Comparison of ENCODE assay signal across 28 mouse cellular contexts in genomic region chr9:56339426-56340195, GRCm38 (mm10).
A peak's percentile ranks its signal among the peaks of the same experiment; 100 is the strongest.
DNase-seq lines count a peak whose midpoint lies in the region; ATAC-seq and TF ChIP-seq lines count a peak whose summit lies in the region.
"Had no signal": no experiment of that assay in that cellular context is flagged by ENCODE, and none has a peak within 500 bp of the region (broad histone marks: within the 10 kb centered on the region; RNA-seq: fewer than 3 reads in every experiment).

No protein-coding gene starts in this region.

- H3K36me3 ChIP-seq in heart, postnatal 0 days (replicated peaks; ENCODE audit: control insufficient read depth, insufficient read depth, low read length) = no peaks in the 10 kb centered on the region
- H3K36me3 ChIP-seq: embryonic facial prominence, embryonic 13.5 days; G1E; intestine, embryonic 15.5 days; limb, embryonic 13.5 days; liver, embryonic 12.5 days had no signal

- H3K27me3 ChIP-seq in heart, postnatal 0 days (ENCODE audit: control insufficient read depth, insufficient read depth, low read length) = no peaks in the 10 kb centered on the region
- H3K27me3 ChIP-seq: CH12.LX; embryonic facial prominence, embryonic 13.5 days; forebrain, embryonic 13.5 days; intestine, embryonic 15.5 days; limb, embryonic 13.5 days; liver, embryonic 12.5 days; Patski had no signal

- WGBS in heart, postnatal 0 days = 2% methylated on average over 1 of the region's 1 CpGs

- peak; percentile 49; the same call in 1 of the 2 replicates for ATAC-seq in heart, postnatal 0 days (ENCODE audit: insufficient read depth, low read depth)
- ATAC-seq in inflammation-experienced regulatory T-cells, adult 6 months = no peak
- ATAC-seq: forebrain, embryonic 13.5 days; intestine, embryonic 15.5 days; liver, embryonic 12.5 days; Patski had no signal

- intact Hi-C loops in heart, postnatal 36 days (cut with DNase I) = no loop called here

- DNase-seq in heart, adult 8-10 months (ENCODE audit: low spot score) = peak; percentile 36
- no peak for DNase-seq in heart, postnatal 36 days
- DNase-seq in adipocyte (ENCODE audit: low spot score) = peak; percentile 36
- DNase-seq in heart, postnatal 0 days (ENCODE audit: low spot score) = peak; percentile 72
- no peak for DNase-seq in testis, postnatal 14 days (ENCODE audit: low spot score)
- DNase-seq: adrenal gland, adult 2 months; B cell, adult 2 months; cerebellum, adult 11-12 months; cerebellum, postnatal 14 days; embryo, embryonic 11 days; kidney, adult 8-10 months; kidney, postnatal 10 days; lung, adult 18-20 months; lung, postnatal 10 days; right cerebral cortex, adult 18-20 months; thymus, adult 18-20 months had no signal

- no peaks in the 10 kb centered on the region; the same call in 1 of the 2 replicates for H3K4me1 ChIP-seq in embryonic fibroblast, embryonic 13.5 days (ENCODE audit: control insufficient read depth, insufficient read depth, low read length)
- peaks cover 22% of the 10 kb centered on the region; the same call in 1 of the 2 replicates for H3K4me1 ChIP-seq in heart, postnatal 0 days (ENCODE audit: control insufficient read depth, insufficient read depth)
- H3K4me1 ChIP-seq: embryonic facial prominence, embryonic 13.5 days; forebrain, embryonic 13.5 days; intestine, embryonic 15.5 days; limb, embryonic 13.5 days; liver, embryonic 12.5 days had no signal

- no peaks in the 10 kb centered on the region for H3K9me3 ChIP-seq in heart, postnatal 0 days (replicated peaks; ENCODE audit: control insufficient read depth, low read length)
- H3K9me3 ChIP-seq: embryonic facial prominence, embryonic 13.5 days; forebrain, embryonic 13.5 days; G1E; intestine, embryonic 15.5 days; limb, embryonic 13.5 days; liver, embryonic 12.5 days had no signal

- no peak for TF ChIP-seq POLR2A in embryonic fibroblast, embryonic 13.5 days (IDR thresholded peaks at IDR 0.05; ENCODE audit: low read depth, low read length)

- H3K4me2 ChIP-seq in heart, postnatal 0 days (ENCODE audit: low read depth, low read length) = no peak overlapping the region
- H3K4me2 ChIP-seq: embryonic facial prominence, embryonic 13.5 days; forebrain, embryonic 13.5 days; hindbrain, embryonic 14.5 days; intestine, embryonic 15.5 days; limb, embryonic 13.5 days; liver, embryonic 12.5 days; midbrain, embryonic 11.5 days had no signal

- peak overlapping the region; percentile 43; the same call in 1 of the 2 replicates for H3K27ac ChIP-seq in embryonic fibroblast, embryonic 13.5 days (ENCODE audit: insufficient read depth, low read length)
- peak overlapping the region; percentile 86 for H3K27ac ChIP-seq in heart, postnatal 0 days (ENCODE audit: low read depth)
- H3K27ac ChIP-seq: embryonic facial prominence, embryonic 13.5 days; forebrain, embryonic 13.5 days; hindbrain, embryonic 14.5 days; intestine, embryonic 15.5 days; limb, embryonic 13.5 days; liver, embryonic 12.5 days had no signal

- no peak for TF ChIP-seq EP300 in heart, postnatal 0 days (IDR thresholded peaks at IDR 0.05; ENCODE audit: low read depth)

- H3K9ac ChIP-seq in heart, postnatal 0 days (replicated peaks; ENCODE audit: low read depth, low read length) = no peak overlapping the region
- H3K9ac ChIP-seq: embryonic facial prominence, embryonic 13.5 days; forebrain, embryonic 13.5 days; hindbrain, embryonic 14.5 days; intestine, embryonic 15.5 days; limb, embryonic 13.5 days; liver, embryonic 12.5 days had no signal

- H3K4me3 ChIP-seq in embryonic fibroblast, embryonic 13.5 days (ENCODE audit: insufficient read depth, low read length) = no peak overlapping the region
- no peak overlapping the region for H3K4me3 ChIP-seq in heart, postnatal 0 days (ENCODE audit: low read depth, low read length)
- H3K4me3 ChIP-seq: embryonic facial prominence, embryonic 13.5 days; forebrain, embryonic 13.5 days; intestine, embryonic 15.5 days; limb, embryonic 13.5 days; liver, embryonic 12.5 days had no signal

- no peak for TF ChIP-seq CTCF in embryonic fibroblast, embryonic 13.5 days (IDR thresholded peaks at IDR 0.05; ENCODE audit: borderline replicate concordance, insufficient read depth, low read length)
- TF ChIP-seq CTCF in heart, postnatal 0 days (IDR thresholded peaks at IDR 0.05; ENCODE audit: low read depth) = no peak

Comparison
In these comparisons a context has a peak if more than half of its experiments do, and no peak if none do; other contexts are left out.
1. DNase-seq: peak in heart, adult 8-10 months (single experiment), adipocyte (single experiment) and heart, postnatal 0 days (single experiment); none in heart, postnatal 36 days (0 of 2) and testis, postnatal 14 days (single experiment).